Mouse (Mus musculus) erythroblast, embryonic 14.5 days (primary cell): ENCODE results near the gene Prkag3. TPM values are rescaled to one million over a fixed set of nuclear protein-coding genes. Genes with fewer than 3 reads are reported as not detected.

Experiments used
- H3K27me3 ChIP-seq: 2 replicates; pipeline ENCODE4 v1.6.1; 2012; ENCODE audit warnings: inconsistent platforms; ENCODE audit not compliant: control insufficient read depth
- H3K36me3 ChIP-seq: 2 replicates; pipeline ENCODE4 v1.6.1; 2012; ENCODE audit warnings: mild to moderate bottlenecking, inconsistent platforms; ENCODE audit not compliant: control insufficient read depth
- H3K4me1 ChIP-seq: 2 replicates; pipeline ENCODE4 v1.6.1; 2012; ENCODE audit warnings: inconsistent platforms; ENCODE audit not compliant: control insufficient read depth
- H3K4me3 ChIP-seq: replicated peaks from 2 replicates; pipeline ENCODE3; 2012; ENCODE audit warnings: moderate library complexity, mild to moderate bottlenecking, inconsistent platforms
- H3K9me3 ChIP-seq: 2 replicates; pipeline ENCODE4 v1.6.1; 2012; ENCODE audit warnings: low read length, inconsistent platforms, mixed read lengths; ENCODE audit not compliant: control insufficient read depth
- GATA1 ChIP-seq: IDR thresholded peaks from 2 replicates; pipeline ENCODE4 v1.6.1; 2012; ENCODE audit warnings: low read length, inconsistent platforms, mixed read lengths
- TAL1 ChIP-seq: IDR thresholded peaks from 3 replicates; pipeline ENCODE4 v1.6.1; 2012; ENCODE audit warnings: low read length, inconsistent platforms, mixed read lengths
- polyA plus RNA-seq: library from polyadenylated mRNA; stranded (reverse); fragments of >175 nt; gene quantifications from 2 replicates; pipeline ENCODE4 v1.2.3, GENCODE M21; 2012

Gene Prkag3
- 0.02 TPM in 1 of 2 replicates, not detected in the other for polyA plus RNA-seq

DNA sequence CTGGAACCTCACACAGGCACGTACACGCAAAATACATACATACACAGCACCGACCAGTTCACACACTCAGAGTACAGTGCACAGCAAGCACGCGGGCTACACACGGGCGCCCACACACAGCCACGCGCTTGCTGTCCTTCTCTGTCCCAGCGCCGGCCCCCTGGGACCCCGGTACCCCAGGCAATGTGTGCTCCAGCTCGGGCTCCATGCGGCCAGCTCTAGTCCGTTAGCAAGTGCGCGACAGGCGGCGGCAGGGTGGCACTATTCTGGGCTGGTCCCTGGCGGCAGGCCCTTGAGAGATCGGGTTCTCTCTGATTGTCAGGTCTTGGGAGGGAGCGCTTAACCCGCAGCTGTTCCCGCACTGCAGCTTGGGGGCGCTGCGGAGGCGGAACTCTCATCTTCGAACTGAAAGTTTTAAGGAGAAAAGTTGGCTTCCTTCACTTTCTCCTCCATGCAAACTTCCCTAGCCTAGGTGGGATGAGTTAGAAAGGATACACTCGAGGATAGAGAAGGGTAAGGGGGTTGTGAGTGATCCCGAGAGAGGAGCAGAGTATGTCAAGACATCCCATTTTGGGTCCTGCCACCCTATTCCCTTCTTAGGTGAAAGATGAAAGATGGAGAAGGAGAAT, at the start of gene Prkag3:
Gene Prkag3 (minus strand): TSS at position 579 of the 629 bp plus-strand sequence.
- TF ChIP-seq TAL1: no peak
- no peak for TF ChIP-seq GATA1
- no peaks in the 10 kb centered on the region for H3K9me3 ChIP-seq
- no peak within 1 kb of the TSS for H3K4me3 ChIP-seq
- no peaks in the 10 kb centered on the region for H3K36me3 ChIP-seq
- no peaks in the 10 kb centered on the region for H3K4me1 ChIP-seq
- peaks cover 10% of the 10 kb centered on the region for H3K27me3 ChIP-seq

DNA sequence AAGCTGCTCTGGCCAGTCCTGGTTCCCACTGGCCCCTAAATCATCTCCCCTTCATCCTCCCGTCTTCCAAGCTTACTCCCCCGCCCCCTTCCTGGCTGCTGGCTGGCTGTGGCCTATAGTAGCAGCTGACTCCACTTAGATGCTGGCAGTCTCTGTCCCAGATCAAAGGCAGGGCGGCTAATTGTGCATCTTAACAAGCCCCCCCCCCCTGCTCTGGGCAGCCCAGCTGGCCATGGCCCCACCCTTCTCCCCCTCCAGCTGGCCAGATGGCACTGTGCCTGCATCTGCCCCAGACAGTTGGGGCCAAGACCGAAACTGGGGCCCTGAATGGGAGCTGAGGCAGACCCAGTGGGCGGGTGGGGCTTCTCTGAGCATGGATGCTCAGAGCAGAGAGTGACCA, 48.4 kb upstream of the Prkag3 start:
- Histone ChIP-seq H3K9me3 (no peaks in the 10 kb centered on the region), H3K4me3 (no peak overlapping the region), H3K27me3 (peaks cover 97% of the 10 kb centered on the region), H3K4me1 (no peaks in the 10 kb centered on the region), H3K36me3 (no peaks in the 10 kb centered on the region)
- TF ChIP-seq TAL1 (no peak), GATA1 (no peak)

DNA sequence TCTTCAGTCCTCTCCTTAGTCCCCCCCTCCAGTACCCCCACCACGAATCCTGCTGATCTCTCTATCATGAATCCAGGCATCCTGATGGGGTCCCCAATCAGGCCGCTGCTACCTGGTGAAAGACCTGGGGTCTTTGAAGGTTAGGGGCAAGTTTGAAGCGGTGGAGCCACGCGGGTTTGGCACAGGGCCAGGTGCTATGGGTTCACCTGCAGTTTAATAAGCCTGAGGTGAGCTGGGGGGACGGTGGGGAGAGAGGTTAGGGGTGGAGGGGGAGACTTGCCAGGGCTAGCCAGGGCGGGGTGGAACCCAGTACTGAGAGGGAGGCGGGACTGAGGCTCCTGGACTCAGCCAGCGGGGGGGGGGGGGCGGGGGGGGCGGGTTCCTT, 46.1 kb upstream of the Prkag3 start:
- TF ChIP-seq TAL1: no peak
- Histone ChIP-seq H3K36me3 (no peaks in the 10 kb centered on the region), H3K9me3 (no peaks in the 10 kb centered on the region), H3K4me1 (no peaks in the 10 kb centered on the region), H3K4me3 (no peak overlapping the region), H3K27me3 (peaks cover 98% of the 10 kb centered on the region)

DNA sequence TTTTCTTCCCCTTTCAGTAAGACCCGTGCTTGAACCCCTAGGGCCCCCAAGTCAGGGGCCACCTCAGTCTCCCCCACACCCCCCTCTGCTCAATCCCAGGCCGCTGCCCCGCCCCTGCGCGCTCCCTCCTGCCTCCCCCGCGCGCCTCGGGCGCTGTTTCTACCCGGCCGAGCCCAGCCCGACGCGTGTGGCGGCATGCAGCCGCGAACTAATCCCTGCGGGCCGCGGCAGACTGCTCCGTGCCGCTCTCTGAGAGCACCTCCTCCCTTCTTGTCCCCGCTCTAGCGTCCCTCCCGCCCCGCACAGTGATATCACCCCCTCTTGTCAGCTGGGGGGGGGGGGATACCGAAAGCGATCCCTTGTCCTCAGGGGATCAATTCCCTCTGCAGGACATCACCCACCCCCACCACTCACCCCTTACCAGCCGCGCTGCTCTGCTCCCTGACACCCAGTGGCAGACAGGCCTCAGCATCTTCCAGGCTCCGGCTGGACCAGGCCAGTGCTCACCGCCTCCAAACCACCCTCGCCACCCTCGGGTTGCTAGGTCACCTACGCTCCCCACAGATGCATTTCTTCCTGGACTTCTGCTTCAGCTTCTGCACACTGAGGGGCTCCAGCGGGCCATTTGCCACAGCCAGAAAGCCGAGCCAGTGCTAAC, 45.6 kb upstream of the Prkag3 start:
- no peaks in the 10 kb centered on the region for H3K36me3 ChIP-seq
- no peaks in the 10 kb centered on the region for H3K9me3 ChIP-seq
- H3K4me3 ChIP-seq: no peak overlapping the region
- no peaks in the 10 kb centered on the region for H3K4me1 ChIP-seq
- TF ChIP-seq GATA1 (no peak), TAL1 (no peak)
- H3K27me3 ChIP-seq: peaks cover 98% of the 10 kb centered on the region

DNA sequence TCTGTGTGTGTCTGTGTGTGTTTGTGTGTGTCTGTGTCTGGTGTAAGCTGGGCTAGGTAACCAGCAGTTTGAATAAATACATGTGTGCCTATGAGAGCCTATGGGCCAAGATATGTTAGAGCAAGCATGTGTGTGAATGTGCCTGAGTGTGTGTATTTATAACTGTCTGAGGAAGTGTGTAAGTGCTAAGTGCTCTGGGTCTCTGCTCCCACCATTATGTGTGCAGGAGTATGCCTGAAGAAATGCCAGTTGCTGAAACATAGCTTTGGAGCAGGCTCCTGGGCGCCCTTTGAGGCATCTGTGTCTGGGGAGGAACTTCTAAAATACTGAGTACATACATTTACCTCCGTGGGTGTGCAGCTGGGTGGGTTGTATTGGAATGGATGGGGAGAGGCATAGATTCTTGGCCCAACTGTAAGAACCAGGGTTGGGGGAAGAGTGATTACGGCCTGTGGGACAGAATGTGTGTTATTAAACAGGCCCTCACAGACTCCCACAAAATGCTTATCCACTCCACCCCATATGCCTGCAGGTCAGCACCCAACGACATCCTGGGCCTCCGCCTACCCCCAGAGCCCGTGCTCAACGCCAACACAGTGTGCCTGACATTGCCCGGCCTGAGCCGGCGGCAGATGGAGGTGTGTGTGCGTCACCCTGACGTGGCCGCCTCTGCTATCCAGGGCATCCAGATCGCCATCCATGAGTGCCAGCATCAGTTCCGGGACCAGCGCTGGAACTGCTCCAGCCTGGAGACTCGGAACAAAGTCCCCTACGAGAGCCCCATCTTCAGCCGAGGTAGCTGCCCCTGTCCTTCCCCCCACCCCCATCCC, 44.0 kb upstream of the Prkag3 start:
- no peak for TF ChIP-seq TAL1
- no peak for TF ChIP-seq GATA1
- Histone ChIP-seq H3K36me3 (no peaks in the 10 kb centered on the region), H3K4me3 (no peak overlapping the region), H3K27me3 (peaks cover 96% of the 10 kb centered on the region), H3K4me1 (no peaks in the 10 kb centered on the region), H3K9me3 (no peaks in the 10 kb centered on the region)

DNA sequence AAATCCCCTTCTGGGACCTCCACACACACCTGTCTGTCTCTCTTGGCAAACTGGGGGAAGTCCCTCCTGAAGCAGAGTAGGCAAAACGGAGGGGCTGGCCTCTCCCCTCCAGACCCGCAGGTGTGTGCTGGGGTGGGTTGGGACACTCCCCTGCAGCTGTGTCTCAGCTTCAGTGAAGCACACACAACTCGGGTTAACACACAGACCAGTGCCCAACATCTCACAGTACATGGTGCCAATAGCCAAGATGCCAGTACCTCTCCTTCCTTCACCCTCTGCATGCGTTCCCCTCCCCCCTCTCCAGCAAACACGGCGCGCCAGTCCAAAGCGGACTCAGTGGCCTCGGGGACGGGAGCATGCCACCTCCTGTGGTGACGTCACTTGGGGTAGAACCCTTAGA, 42.2 kb upstream of the Prkag3 start, which contains the start of gene Wnt10a:
Gene Wnt10a (plus strand): TSS at position 268 of the 400 bp plus-strand sequence.
- Histone ChIP-seq H3K4me3 (no peak within 1 kb of the TSS), H3K27me3 (peaks cover 90% of the 10 kb centered on the region)

DNA sequence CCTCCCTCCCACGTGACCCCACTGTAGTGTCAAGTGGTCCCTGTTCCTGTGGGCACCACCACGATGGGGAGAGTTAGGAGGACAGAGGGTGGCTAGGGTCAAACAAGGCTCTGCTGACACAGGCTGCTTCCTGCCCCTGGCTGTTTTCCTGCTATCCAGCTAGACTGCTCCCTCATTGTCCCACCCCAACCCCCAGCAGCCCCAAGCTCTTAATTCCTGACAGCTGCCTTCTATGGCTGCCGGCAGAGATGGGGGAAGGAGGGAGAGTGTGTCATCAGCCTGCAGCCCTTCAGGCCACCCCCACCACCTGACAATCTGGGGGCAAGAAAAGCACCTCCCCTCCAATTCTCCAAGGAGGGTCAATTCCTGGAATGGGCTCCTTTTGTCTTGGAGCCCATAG, 41.1 kb upstream of the Prkag3 start:
- Histone ChIP-seq H3K36me3 (no peaks in the 10 kb centered on the region), H3K27me3 (peaks cover 90% of the 10 kb centered on the region), H3K9me3 (no peaks in the 10 kb centered on the region), H3K4me1 (no peaks in the 10 kb centered on the region), H3K4me3 (no peak overlapping the region)
- TF ChIP-seq GATA1 (no peak), TAL1 (no peak)

More for the DNA sequence above, 42.2 kb upstream of the Prkag3 start, which contains the start of gene Wnt10a:
- Histone ChIP-seq H3K36me3 (no peaks in the 10 kb centered on the region), H3K4me1 (no peaks in the 10 kb centered on the region), H3K9me3 (no peaks in the 10 kb centered on the region)
- TF ChIP-seq GATA1: no peak
- no peak for TF ChIP-seq TAL1

DNA sequence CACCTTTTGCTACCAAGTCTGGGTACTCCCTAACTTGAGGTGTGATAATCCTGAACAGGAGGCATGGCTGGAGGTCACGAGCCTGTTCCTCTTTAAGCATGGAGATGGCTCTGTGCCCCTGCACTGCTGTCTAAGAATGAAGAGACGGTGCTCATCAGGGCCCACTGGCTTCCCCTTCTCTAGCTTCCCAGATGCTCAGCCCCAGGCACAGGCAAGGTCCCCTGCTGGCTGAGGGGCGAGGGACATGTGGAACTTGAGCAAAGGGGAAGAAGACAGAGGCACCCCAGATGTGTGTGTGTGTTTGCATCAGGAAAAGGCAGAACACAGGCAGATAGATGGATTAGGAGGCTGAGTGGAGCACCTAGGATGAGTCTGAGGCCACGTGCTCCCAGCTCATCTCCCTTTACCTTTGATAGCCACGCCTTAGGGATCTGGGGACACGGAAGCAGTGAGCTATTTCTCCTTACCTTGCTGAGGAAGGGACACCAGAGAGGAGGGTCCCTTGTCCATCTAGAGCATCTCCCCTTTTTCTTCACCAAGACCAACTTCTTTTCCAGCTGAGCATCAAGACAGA, 39.7 kb upstream of the Prkag3 start:
- no peaks in the 10 kb centered on the region for H3K36me3 ChIP-seq
- peaks cover 90% of the 10 kb centered on the region for H3K27me3 ChIP-seq
- no peaks in the 10 kb centered on the region for H3K9me3 ChIP-seq
- TF ChIP-seq GATA1 (no peak), TAL1 (no peak)
- H3K4me3 ChIP-seq: no peak overlapping the region
- peaks cover 4% of the 10 kb centered on the region for H3K4me1 ChIP-seq

DNA sequence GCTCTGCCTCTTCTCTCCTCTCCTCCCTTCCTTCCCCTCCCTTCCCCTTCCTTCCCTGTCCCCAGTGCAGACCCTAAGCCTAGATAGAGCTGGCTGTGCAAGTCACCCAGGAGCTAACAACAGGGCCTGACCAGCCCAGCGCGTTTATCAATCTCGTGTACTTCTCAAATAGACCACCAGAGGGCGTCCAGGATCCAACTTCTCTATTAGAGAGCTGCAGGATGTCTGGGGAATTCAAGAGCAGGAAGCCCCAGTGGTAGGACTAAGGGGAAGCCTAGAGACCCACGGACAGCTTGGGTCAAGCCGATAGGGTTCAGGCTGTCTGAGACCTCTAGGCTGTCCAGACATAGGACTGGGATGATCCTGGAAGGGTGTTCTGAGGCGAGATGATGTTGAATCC, 38.8 kb upstream of the Prkag3 start:
- Histone ChIP-seq H3K27me3 (peaks cover 90% of the 10 kb centered on the region), H3K4me1 (peaks cover 4% of the 10 kb centered on the region), H3K9me3 (no peaks in the 10 kb centered on the region), H3K36me3 (no peaks in the 10 kb centered on the region), H3K4me3 (no peak overlapping the region)
- TF ChIP-seq TAL1 (no peak), GATA1 (no peak)
